Mouse (Mus musculus): ENCODE data around the gene Anp32b. TPM values are rescaled to one million over a fixed set of nuclear protein-coding genes. Genes with fewer than 3 reads are reported as not detected.

The Anp32b gene
- total and polyA plus RNA-seq, 3 experiments, result 9.5 to 57.8 (median 53.5) TPM

DNA sequence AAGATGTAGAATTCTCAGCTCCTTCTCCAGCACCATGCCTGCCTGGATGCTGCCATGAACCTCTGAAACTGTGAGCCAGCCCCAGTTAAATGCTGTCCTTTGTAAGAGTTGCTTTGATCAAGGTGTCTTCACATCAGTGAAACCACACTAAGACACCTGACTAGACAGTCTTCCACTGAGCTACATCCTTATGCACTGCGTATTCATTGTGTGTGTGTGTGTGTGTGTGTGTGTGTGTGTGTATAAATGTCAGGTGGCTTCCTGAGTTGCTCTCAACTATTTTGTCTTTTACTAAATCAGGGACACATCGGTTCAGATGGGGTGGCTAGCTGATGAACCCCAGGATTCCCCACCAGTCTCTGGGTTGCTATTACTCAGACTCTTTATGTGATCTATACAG lies 28.4 kb downstream of the Anp32b start:
- Histone ChIP-seq H3K27ac (no peak overlapping the region), H3K9ac (ENCODE audit: low read depth, low read length) (no peak overlapping the region), H3K27me3 (ENCODE audit: control insufficient read depth, insufficient read depth, low read length) (no peaks in the 10 kb centered on the region), H3K4me1 (ENCODE audit: control insufficient read depth, insufficient read depth, low read length) (no peaks in the 10 kb centered on the region), H3K36me3 (ENCODE audit: control insufficient read depth, insufficient read depth, low read length) (no peaks in the 10 kb centered on the region), H3K79me2 (replicated peaks; ENCODE audit: control insufficient read depth, insufficient read depth, low read length) (no peaks in the 10 kb centered on the region), H3K4me3 (no peak overlapping the region)
- intact Hi-C loops (cut with DNase I), result no loop called here
- TF ChIP-seq EP300 (IDR thresholded peaks at IDR 0.05; ENCODE audit: insufficient read depth, low read depth, low read length) (no peak), CTCF (IDR thresholded peaks at IDR 0.05) (no peak), POLR2A (IDR thresholded peaks at IDR 0.05; ENCODE audit: insufficient read depth, low read depth, low read length) (no peak)
- no peak for DNase-seq
- 92% methylated on average over 2 of the region's 2 CpGs for WGBS

DNA sequence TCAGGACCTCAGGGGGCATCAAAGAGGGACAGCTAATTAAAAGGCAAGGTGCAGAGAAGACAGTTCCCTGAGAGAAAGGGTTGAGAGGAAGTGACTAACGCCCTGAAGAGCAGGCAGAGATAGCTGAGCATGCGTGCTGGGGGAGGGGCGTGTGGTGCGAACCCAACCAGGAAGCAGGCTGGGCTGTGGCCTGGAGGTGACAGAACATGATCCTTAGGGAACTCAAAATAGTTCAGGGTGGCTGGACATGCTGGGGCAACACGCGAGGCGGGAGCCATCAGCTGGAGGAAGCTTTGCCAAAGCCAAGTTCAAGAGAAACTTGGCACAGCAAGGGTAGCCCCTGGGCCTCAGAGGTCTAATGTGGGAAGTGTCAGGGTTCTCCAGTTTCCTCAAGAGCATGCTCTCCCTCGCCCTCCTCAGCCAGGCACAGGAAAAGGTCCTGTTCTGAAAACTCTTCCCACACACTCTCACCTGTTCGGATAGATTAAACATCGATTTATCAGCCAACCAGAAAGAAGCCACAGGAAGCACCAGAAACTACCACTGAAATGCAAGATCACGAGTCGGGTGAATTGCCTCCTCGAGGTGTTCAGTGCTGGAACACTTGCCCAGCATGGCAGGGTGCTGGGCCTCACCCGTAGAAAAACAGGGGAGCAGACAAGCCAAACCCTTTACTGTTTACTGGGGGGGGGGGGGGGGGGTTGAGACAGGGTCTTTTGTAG lies 35.2 kb downstream of the Anp32b start:
- intact Hi-C loops (cut with DNase I), result loop anchor here (2.0 kb wide), 1 partner anchor 33 kb away; no protein-coding TSS in a partner anchor
- Histone ChIP-seq H3K27ac (peak overlapping the region; percentile 81), H3K4me3 (0 out of 2 replicates have a peak overlapping the region, but pooled peaks have one; percentile 1), H3K4me1 (ENCODE audit: control insufficient read depth, insufficient read depth, low read length) (peaks cover 9% of the 10 kb centered on the region), H3K79me2 (replicated peaks; ENCODE audit: control insufficient read depth, insufficient read depth, low read length) (no peaks in the 10 kb centered on the region), H3K27me3 (ENCODE audit: control insufficient read depth, insufficient read depth, low read length) (no peaks in the 10 kb centered on the region), H3K36me3 (ENCODE audit: control insufficient read depth, insufficient read depth, low read length) (no peaks in the 10 kb centered on the region), H3K9ac (ENCODE audit: low read depth, low read length) (no peak overlapping the region)
- 26% methylated on average over 14 of the region's 14 CpGs for WGBS
- peak; percentile 83 to 89 for DNase-seq
- TF ChIP-seq CTCF (IDR thresholded peaks at IDR 0.05) (no peak), EP300 (IDR thresholded peaks at IDR 0.05; ENCODE audit: insufficient read depth, low read depth, low read length) (no peak), POLR2A (IDR thresholded peaks at IDR 0.05; ENCODE audit: insufficient read depth, low read depth, low read length) (no peak)

DNA sequence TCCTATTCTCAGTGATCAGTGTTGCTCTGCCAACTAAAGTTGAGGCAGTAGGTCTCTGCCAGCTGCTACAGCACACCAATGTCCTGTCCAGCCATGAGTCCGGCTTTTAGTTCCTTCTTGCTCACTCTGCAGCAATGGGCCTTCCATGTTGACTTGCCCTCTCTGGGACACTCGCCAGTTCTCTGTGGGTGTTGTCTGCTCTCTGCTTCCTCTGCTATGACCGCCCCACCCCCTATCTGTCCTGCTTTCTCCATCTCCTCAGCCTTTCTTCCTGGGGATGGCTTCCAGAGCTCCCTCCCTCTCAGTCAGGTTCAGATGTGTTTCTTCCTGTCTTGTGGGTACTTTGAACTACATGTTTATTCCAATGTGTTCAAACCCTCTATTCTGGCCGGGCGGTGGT lies 36.6 kb downstream of the Anp32b start:
- Histone ChIP-seq H3K4me3 (no peak overlapping the region), H3K9ac (ENCODE audit: low read depth, low read length) (no peak overlapping the region), H3K27me3 (ENCODE audit: control insufficient read depth, insufficient read depth, low read length) (no peaks in the 10 kb centered on the region), H3K27ac (peak overlapping the region; percentile 62), H3K79me2 (replicated peaks; ENCODE audit: control insufficient read depth, insufficient read depth, low read length) (no peaks in the 10 kb centered on the region), H3K4me1 (ENCODE audit: control insufficient read depth, insufficient read depth, low read length) (peaks cover 9% of the 10 kb centered on the region), H3K36me3 (ENCODE audit: control insufficient read depth, insufficient read depth, low read length) (no peaks in the 10 kb centered on the region)
- 47% methylated on average over 5 of the region's 5 CpGs for WGBS
- peak; percentile 75 to 87 for DNase-seq
- intact Hi-C loops (cut with DNase I), result no loop called here
- TF ChIP-seq POLR2A (IDR thresholded peaks at IDR 0.05; ENCODE audit: insufficient read depth, low read depth, low read length) (no peak), EP300 (IDR thresholded peaks at IDR 0.05; ENCODE audit: insufficient read depth, low read depth, low read length) (no peak), CTCF (IDR thresholded peaks at IDR 0.05) (no peak)

DNA sequence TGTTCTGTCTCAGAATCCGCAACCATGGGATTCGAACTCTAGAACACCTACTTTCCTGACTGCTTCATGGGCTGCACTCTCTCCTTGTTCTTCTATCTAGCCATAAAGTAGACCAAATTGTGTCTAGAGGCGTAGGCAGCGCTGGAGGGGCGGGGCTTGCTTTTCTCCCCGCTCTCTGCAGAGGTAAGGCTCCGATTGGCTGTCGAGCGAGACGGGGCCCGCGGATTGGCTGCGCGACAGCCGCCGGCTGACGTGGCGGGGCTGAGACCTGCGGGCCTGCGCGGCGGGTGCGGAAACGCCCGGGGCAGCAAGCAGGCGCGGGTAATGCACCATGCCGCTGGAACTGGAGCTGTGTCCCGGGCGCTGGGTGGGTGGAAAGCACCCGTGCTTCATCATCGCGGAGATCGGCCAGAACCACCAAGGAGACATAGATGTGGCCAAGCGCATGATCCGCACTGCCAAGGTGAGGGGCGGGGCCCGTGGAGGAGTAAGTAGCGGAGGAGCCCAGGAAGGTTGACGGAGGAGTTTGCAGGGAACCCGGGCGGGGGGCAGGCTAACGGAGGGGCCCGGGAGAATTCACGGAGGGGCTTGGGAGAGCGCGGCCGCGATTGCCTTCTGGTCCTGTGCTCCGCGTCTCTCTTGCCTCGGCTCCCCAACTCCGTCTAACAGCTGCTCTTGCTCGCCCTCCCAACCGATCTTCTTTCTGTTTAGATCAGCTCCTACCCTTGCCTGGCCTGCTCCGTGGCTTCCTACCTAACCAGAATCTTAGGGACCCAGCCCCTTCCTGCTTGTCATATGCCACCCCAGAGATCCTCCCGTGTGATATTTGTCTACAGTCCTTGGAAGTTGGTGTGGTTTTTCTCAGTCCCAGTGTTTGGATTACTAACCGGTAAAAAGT lies 38.6 kb downstream of the Anp32b start, which contains the start of gene Nans:
Gene Nans (plus strand): TSS at position 221 of the 898 bp plus-strand sequence.
- Histone ChIP-seq H3K4me3 (peak within 1 kb of the TSS; percentile 86), H3K27ac (peak within 1 kb of the TSS; percentile 74), H3K4me1 (ENCODE audit: control insufficient read depth, insufficient read depth, low read length) (peaks cover 9% of the 10 kb centered on the region), H3K79me2 (replicated peaks; ENCODE audit: control insufficient read depth, insufficient read depth, low read length) (no peaks in the 10 kb centered on the region), H3K9ac (ENCODE audit: low read depth, low read length) (peak within 1 kb of the TSS; percentile 85), H3K27me3 (ENCODE audit: control insufficient read depth, insufficient read depth, low read length) (no peaks in the 10 kb centered on the region), H3K36me3 (ENCODE audit: control insufficient read depth, insufficient read depth, low read length) (no peaks in the 10 kb centered on the region)
- intact Hi-C loops (cut with DNase I), result no loop called here
- peak; percentile 95 to 97 for DNase-seq
- TF ChIP-seq POLR2A (IDR thresholded peaks at IDR 0.05; ENCODE audit: insufficient read depth, low read depth, low read length) (peak; percentile 69), CTCF (IDR thresholded peaks at IDR 0.05) (no peak)
- WGBS, result under 1% methylated on average over 58 of the region's 58 CpGs

DNA sequence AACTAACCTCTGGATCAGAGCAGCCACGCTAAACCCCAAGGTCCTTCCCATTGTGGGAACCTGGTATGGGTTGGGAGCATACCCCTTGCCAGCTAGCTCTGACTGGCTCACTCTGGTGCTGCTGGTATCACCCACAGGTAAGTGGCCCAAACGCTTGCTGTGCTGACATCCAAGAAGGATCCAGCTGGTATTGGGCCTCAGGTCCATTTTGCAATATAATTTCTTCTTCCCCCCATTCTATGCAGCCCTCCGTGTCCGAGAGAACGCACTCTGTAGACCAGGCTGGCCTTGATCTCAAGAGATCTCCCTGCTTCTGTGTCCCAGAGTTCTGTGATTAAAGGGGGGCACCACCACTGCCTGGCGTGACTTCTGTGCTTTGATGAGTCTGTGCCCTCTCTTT lies 42.4 kb downstream of the Anp32b start:
- TF ChIP-seq POLR2A (IDR thresholded peaks at IDR 0.05; ENCODE audit: insufficient read depth, low read depth, low read length) (no peak), EP300 (IDR thresholded peaks at IDR 0.05; ENCODE audit: insufficient read depth, low read depth, low read length) (no peak), CTCF (IDR thresholded peaks at IDR 0.05) (no peak)
- no peaks in the 10 kb centered on the region for H3K27me3 ChIP-seq (ENCODE audit: control insufficient read depth, insufficient read depth, low read length)
- H3K79me2 ChIP-seq (replicated peaks; ENCODE audit: control insufficient read depth, insufficient read depth, low read length), result no peaks in the 10 kb centered on the region
- intact Hi-C loops (cut with DNase I), result no loop called here
- H3K27ac ChIP-seq, result no peak overlapping the region
- 96% methylated on average over 6 of the region's 6 CpGs for WGBS
- no peak overlapping the region for H3K4me3 ChIP-seq
- no peaks in the 10 kb centered on the region for H3K36me3 ChIP-seq (ENCODE audit: control insufficient read depth, insufficient read depth, low read length)
- H3K4me1 ChIP-seq (ENCODE audit: control insufficient read depth, insufficient read depth, low read length), result no peaks in the 10 kb centered on the region; the same call in 1 of the 2 replicates
- no peak overlapping the region for H3K9ac ChIP-seq (ENCODE audit: low read depth, low read length)
- DNase-seq, result no peak
